Mouse (Mus musculus): ENCODE data around the gene Smim8. TPM values are rescaled to one million over a fixed set of nuclear protein-coding genes. Genes with fewer than 3 reads are reported as not detected.

The Smim8 gene
- polyA plus RNA-seq (2015; fragmentation: Nextera tagmentation; extraction: Ambion mirVana), result 47.1 and 52.0 TPM in 2 replicates

- Histone ChIP-seq H3K4me2 (replicated peaks) (peak within 1 kb of the TSS; percentile 67), H3K27ac (replicated peaks) (peak within 1 kb of the TSS; percentile 74), H3K27me3 (no peaks in the 10 kb centered on the region), H3K4me1 (0 out of 2 replicates have a peak, but pooled peaks cover 6% of the 10 kb centered on the region), H3K4me3 (replicated peaks) (peak within 1 kb of the TSS; percentile 61), H3K9ac (peak within 1 kb of the TSS; percentile 41), H3K36me3 (no peaks in the 10 kb centered on the region), H3K9me3 (replicated peaks) (no peaks in the 10 kb centered on the region)
- ATAC-seq (ENCODE audit: insufficient number of reproducible peaks, low FRiP score, low TSS enrichment, low read depth), result peak; percentile 91
- WGBS, result 5% methylated on average over 40 of the region's 40 CpGs
Measured at GRCm38 (mm10) chr4:34777677-34778527, at the start of gene Smim8. Gene Smim8 (minus strand): TSS chr4:34778423.

GRCm38 (mm10) chr4:34823901-34824300 lies 45.7 kb upstream of the Smim8 start:
- H3K27me3 ChIP-seq, result no peaks in the 10 kb centered on the region
- WGBS, result 96% methylated on average over 1 of the region's 1 CpGs
- no peak overlapping the region for H3K4me2 ChIP-seq (replicated peaks)
- peaks cover 5% of the 10 kb centered on the region for H3K36me3 ChIP-seq
- ATAC-seq (ENCODE audit: insufficient number of reproducible peaks, low FRiP score, low TSS enrichment, low read depth), result no peak
- no peaks in the 10 kb centered on the region for H3K9me3 ChIP-seq (replicated peaks)
- no peak overlapping the region for H3K4me3 ChIP-seq (replicated peaks)
- no peaks in the 10 kb centered on the region for H3K4me1 ChIP-seq
- H3K27ac ChIP-seq (replicated peaks), result no peak overlapping the region
- H3K9ac ChIP-seq, result no peak overlapping the region

- H3K9me3 ChIP-seq (replicated peaks), result no peaks in the 10 kb centered on the region
- ATAC-seq (ENCODE audit: insufficient number of reproducible peaks, low FRiP score, low TSS enrichment, low read depth), result no peak
- 88% methylated on average over 4 of the region's 4 CpGs for WGBS
- H3K27ac ChIP-seq (replicated peaks), result no peak overlapping the region
- H3K4me3 ChIP-seq (replicated peaks), result no peak overlapping the region
- H3K36me3 ChIP-seq, result peaks cover 26% of the 10 kb centered on the region
- no peak overlapping the region for H3K9ac ChIP-seq
- H3K4me1 ChIP-seq, result no peaks in the 10 kb centered on the region
- no peaks in the 10 kb centered on the region for H3K27me3 ChIP-seq
- H3K4me2 ChIP-seq (replicated peaks), result no peak overlapping the region
Measured at GRCm38 (mm10) chr4:34819904-34820303, 41.7 kb upstream of the Smim8 start.

- H3K4me3 ChIP-seq (replicated peaks), result no peak overlapping the region
- H3K4me2 ChIP-seq (replicated peaks), result no peak overlapping the region
- WGBS, result 85% methylated on average over 14 of the region's 14 CpGs
- H3K9ac ChIP-seq, result no peak overlapping the region
- peaks cover 17% of the 10 kb centered on the region for H3K36me3 ChIP-seq
- no peaks in the 10 kb centered on the region for H3K4me1 ChIP-seq
- no peaks in the 10 kb centered on the region for H3K27me3 ChIP-seq
- no peak for ATAC-seq (ENCODE audit: insufficient number of reproducible peaks, low FRiP score, low TSS enrichment, low read depth)
- H3K27ac ChIP-seq (replicated peaks), result no peak overlapping the region
- no peaks in the 10 kb centered on the region for H3K9me3 ChIP-seq (replicated peaks)
Measured at GRCm38 (mm10) chr4:34801166-34802034, 23.2 kb upstream of the Smim8 start.

DNA sequence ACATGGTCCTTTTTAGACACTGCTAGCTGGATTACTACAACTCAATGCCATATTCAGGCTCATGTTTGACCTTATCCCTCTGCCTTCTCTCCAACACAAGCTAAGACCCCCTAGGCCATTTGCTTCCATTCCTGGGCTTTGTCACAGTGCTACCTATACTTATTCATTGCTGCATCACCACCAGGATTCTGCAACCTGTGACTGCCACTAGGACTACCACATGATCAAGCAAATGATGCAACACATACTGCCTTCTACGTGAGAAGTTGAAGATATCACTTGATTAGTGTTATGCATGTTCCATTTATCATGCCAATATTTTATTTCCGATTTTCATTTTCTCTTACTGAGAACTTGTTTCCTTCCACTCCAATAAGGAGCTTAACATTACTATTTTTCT lies 19.8 kb upstream of the Smim8 start:
- WGBS, result 91% methylated on average over 2 of the region's 2 CpGs
- H3K36me3 ChIP-seq, result no peaks in the 10 kb centered on the region
- H3K4me2 ChIP-seq (replicated peaks), result no peak overlapping the region
- H3K27me3 ChIP-seq, result no peaks in the 10 kb centered on the region
- ATAC-seq (ENCODE audit: insufficient number of reproducible peaks, low FRiP score, low TSS enrichment, low read depth), result no peak
- H3K4me1 ChIP-seq, result no peaks in the 10 kb centered on the region
- H3K27ac ChIP-seq (replicated peaks), result no peak overlapping the region
- H3K9ac ChIP-seq, result no peak overlapping the region
- no peaks in the 10 kb centered on the region for H3K9me3 ChIP-seq (replicated peaks)
- no peak overlapping the region for H3K4me3 ChIP-seq (replicated peaks)

DNA sequence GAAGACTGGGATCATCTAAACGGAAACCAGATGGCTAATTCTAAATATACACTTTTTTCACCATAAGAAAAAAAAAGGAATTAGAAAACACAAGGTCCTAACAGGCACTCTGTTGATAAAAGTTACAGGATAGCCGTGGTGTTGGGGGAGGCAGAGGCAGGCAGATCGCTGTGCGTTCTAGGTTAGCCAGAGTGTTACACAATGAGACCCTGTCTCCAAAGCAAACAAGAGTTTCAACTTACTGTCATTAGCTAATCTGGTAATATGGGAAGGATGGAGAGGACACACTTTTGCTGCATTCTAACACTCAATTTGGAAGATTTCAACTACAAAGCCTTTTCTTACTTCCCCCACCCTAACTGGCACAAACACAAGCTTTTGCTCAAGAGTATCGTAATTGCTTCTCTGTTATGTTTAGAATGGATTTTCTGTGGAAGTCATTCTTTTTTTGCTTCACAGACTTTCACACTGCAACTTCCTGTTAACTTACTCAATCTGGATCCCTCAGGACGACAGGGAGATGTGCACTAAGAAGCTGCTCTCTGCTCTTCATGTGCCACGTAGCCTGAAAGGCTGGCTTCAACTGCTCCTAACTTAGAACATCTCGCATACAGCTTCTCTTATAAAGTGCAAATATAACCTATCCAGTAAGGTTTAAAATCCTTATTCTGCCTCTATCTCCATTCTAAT lies 19.2 kb upstream of the Smim8 start:
- H3K4me1 ChIP-seq, result no peaks in the 10 kb centered on the region
- no peak overlapping the region for H3K4me3 ChIP-seq (replicated peaks)
- H3K27ac ChIP-seq (replicated peaks), result no peak overlapping the region
- WGBS, result 61% methylated on average over 8 of the region's 8 CpGs
- no peaks in the 10 kb centered on the region for H3K9me3 ChIP-seq (replicated peaks)
- no peak for ATAC-seq (ENCODE audit: insufficient number of reproducible peaks, low FRiP score, low TSS enrichment, low read depth)
- H3K9ac ChIP-seq, result no peak overlapping the region
- H3K27me3 ChIP-seq, result no peaks in the 10 kb centered on the region
- H3K36me3 ChIP-seq, result no peaks in the 10 kb centered on the region
- no peak overlapping the region for H3K4me2 ChIP-seq (replicated peaks)

DNA sequence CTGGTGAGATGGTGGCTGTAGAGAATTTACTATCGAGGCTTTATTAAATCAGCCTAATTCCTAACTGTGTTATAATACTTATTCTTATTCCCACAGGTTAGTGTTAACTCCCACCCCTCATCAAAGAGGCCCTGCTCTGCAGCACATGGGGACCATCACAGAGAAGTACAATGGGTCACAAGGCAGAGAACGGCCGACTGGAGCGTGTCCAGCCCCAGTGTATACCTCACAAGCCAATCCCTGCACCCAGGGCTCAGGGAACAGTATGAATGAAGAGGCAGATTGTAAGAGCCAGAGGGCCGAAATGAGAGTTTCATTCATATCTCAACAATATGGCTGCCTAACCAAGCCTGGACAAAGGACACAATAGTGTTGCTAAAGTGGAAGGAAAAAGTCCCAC lies 18.1 kb upstream of the Smim8 start:
- WGBS, result 85% methylated on average over 5 of the region's 5 CpGs
- Histone ChIP-seq H3K27me3 (no peaks in the 10 kb centered on the region), H3K9me3 (replicated peaks) (no peaks in the 10 kb centered on the region), H3K4me3 (replicated peaks) (no peak overlapping the region), H3K27ac (replicated peaks) (no peak overlapping the region), H3K36me3 (no peaks in the 10 kb centered on the region), H3K4me1 (no peaks in the 10 kb centered on the region), H3K9ac (no peak overlapping the region), H3K4me2 (replicated peaks) (no peak overlapping the region)
- no peak for ATAC-seq (ENCODE audit: insufficient number of reproducible peaks, low FRiP score, low TSS enrichment, low read depth)

GRCm38 (mm10) chr4:34786476-34786875 lies 8.3 kb upstream of the Smim8 start:
- Histone ChIP-seq H3K9ac (no peak overlapping the region), H3K4me3 (replicated peaks) (no peak overlapping the region), H3K27ac (replicated peaks) (no peak overlapping the region), H3K4me2 (replicated peaks) (no peak overlapping the region), H3K4me1 (no peaks in the 10 kb centered on the region), H3K9me3 (replicated peaks) (no peaks in the 10 kb centered on the region), H3K36me3 (no peaks in the 10 kb centered on the region), H3K27me3 (no peaks in the 10 kb centered on the region)
- no peak; the same call in 1 of the 2 replicates for ATAC-seq (ENCODE audit: insufficient number of reproducible peaks, low FRiP score, low TSS enrichment, low read depth)
- 75% methylated on average over 3 of the region's 3 CpGs for WGBS

DNA sequence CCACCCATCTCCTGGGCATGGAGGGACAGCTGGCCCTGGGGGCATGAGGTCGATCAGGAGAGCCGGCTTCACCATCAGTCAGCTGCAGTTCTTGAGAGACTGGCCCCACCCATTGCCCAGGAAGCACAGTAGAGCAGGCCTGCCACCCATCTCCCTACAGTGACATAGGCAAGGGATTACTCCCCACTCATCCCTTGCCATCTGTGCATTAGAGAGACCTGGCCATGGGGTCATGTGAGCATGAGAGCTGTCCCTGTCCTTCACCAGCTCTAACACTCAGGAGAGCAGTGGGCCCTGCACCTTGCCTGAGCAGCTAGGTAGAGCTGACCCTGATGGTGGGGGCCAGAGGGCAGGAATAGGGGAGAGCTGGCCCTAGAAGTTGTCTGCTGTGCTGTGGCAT lies 7.4 kb upstream of the Smim8 start:
- Histone ChIP-seq H3K4me2 (replicated peaks) (no peak overlapping the region), H3K36me3 (no peaks in the 10 kb centered on the region), H3K9ac (no peak overlapping the region), H3K27ac (replicated peaks) (no peak overlapping the region), H3K4me3 (replicated peaks) (no peak overlapping the region), H3K27me3 (no peaks in the 10 kb centered on the region), H3K9me3 (replicated peaks) (no peaks in the 10 kb centered on the region), H3K4me1 (no peaks in the 10 kb centered on the region)
- ATAC-seq (ENCODE audit: insufficient number of reproducible peaks, low FRiP score, low TSS enrichment, low read depth), result no peak
- WGBS, result 41% methylated on average over 2 of the region's 2 CpGs

- H3K36me3 ChIP-seq, result no peaks in the 10 kb centered on the region
- no peak overlapping the region for H3K4me3 ChIP-seq (replicated peaks)
- H3K9me3 ChIP-seq (replicated peaks), result no peaks in the 10 kb centered on the region
- no peaks in the 10 kb centered on the region for H3K27me3 ChIP-seq
- 60% methylated on average over 5 of the region's 5 CpGs for WGBS
- no peak overlapping the region for H3K4me2 ChIP-seq (replicated peaks)
- ATAC-seq (ENCODE audit: insufficient number of reproducible peaks, low FRiP score, low TSS enrichment, low read depth), result no peak
- no peak overlapping the region for H3K27ac ChIP-seq (replicated peaks)
- H3K9ac ChIP-seq, result no peak overlapping the region
- no peaks in the 10 kb centered on the region for H3K4me1 ChIP-seq
Measured at GRCm38 (mm10) chr4:34784865-34785264, 6.6 kb upstream of the Smim8 start.

DNA sequence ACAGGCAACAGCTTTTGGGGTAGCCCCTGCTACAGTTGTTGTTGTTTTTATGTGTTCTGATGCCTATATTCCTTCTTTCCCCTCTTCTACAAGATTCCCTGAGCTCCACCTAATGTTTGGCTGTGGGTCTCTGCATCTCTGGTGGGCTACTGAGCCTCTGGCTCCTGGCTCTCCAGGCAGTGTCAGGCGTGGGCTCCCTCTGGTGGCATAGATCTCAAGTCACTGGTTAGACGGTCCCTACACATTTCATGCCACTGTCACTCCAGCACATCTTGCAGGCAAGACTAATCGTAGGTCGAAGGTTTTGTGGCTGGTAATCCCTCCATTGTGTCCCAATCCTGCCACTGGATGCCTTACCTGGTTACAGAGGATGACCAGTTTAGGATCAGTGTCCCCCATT lies 4.5 kb upstream of the Smim8 start:
- Histone ChIP-seq H3K4me2 (replicated peaks) (no peak overlapping the region), H3K4me1 (no peaks in the 10 kb centered on the region), H3K27me3 (no peaks in the 10 kb centered on the region), H3K36me3 (no peaks in the 10 kb centered on the region), H3K27ac (replicated peaks) (no peak overlapping the region), H3K9ac (no peak overlapping the region), H3K9me3 (replicated peaks) (no peaks in the 10 kb centered on the region), H3K4me3 (replicated peaks) (no peak overlapping the region)
- ATAC-seq (ENCODE audit: insufficient number of reproducible peaks, low FRiP score, low TSS enrichment, low read depth), result no peak
- 33% methylated on average over 4 of the region's 4 CpGs for WGBS

Data from embryonic facial prominence, embryonic 15.5 days (tissue).